Mouse (Mus musculus) G1E (cell line): Measurements from ENCODE around the gene Cnot8. TPM values are rescaled to one million over a fixed set of nuclear protein-coding genes. Genes with fewer than 3 reads are reported as not detected.

Experiments
- ATAC-seq: 2 replicates; pipeline ENCODE4 v1.8.0; 2016; ENCODE audit warnings: mild to moderate bottlenecking; ENCODE audit not compliant: insufficient number of reproducible peaks, poor library complexity, low FRiP score, severe bottlenecking; ENCODE audit errors: extremely low read depth
- DNase-seq: peaks from one replicate; pipeline ENCODE4 v3.0.0; 2012; ENCODE audit warnings: low spot score
- H3K27me3 ChIP-seq: 2 replicates; pipeline ENCODE4 v1.6.1; 2012; ENCODE audit warnings: mild to moderate bottlenecking, low read length, inconsistent platforms; ENCODE audit not compliant: insufficient read depth
- H3K36me3 ChIP-seq: replicated peaks from 2 replicates; pipeline ENCODE3; 2012; ENCODE audit warnings: mild to moderate bottlenecking, inconsistent platforms
- H3K4me1 ChIP-seq: 2 replicates; pipeline ENCODE4 v1.6.1; 2012; ENCODE audit warnings: low read depth, low read length, inconsistent platforms, mixed read lengths; ENCODE audit not compliant: insufficient read depth
- H3K4me3 ChIP-seq: 2 replicates; pipeline ENCODE4 v1.5.1; 2012; ENCODE audit warnings: low read depth, mild to moderate bottlenecking, inconsistent platforms, low read length, moderate library complexity, mixed read lengths
- H3K9me3 ChIP-seq: replicated peaks from 2 replicates; pipeline ENCODE4 v1.6.1; 2012; ENCODE audit warnings: inconsistent platforms
- CTCF ChIP-seq: IDR thresholded peaks from 2 replicates; pipeline ENCODE4 v1.5.1; 2012; ENCODE audit warnings: low read depth, low read length, inconsistent platforms, mixed read lengths
- GATA1 ChIP-seq: IDR thresholded peaks from 2 replicates; pipeline ENCODE4 v1.6.1; 2012; ENCODE audit warnings: borderline replicate concordance, low read length, inconsistent platforms, mixed read lengths
- GATA2 ChIP-seq: IDR thresholded peaks from 2 replicates; pipeline ENCODE4 v1.6.1; 2012; ENCODE audit warnings: low read depth, low read length, inconsistent platforms, borderline replicate concordance
- POLR2AphosphoS5 ChIP-seq: IDR thresholded peaks from 2 replicates; pipeline ENCODE4 v1.6.1; 2012; ENCODE audit warnings: low read depth, low read length, inconsistent platforms; ENCODE audit not compliant: insufficient replicate concordance
- TAL1 ChIP-seq: conservative IDR thresholded peaks from 2 replicates; pipeline ENCODE4 v1.6.1; 2012; ENCODE audit warnings: low read depth, low read length, inconsistent platforms, mixed read lengths
- polyA plus RNA-seq: library from polyadenylated mRNA; stranded (reverse); fragments of >175 nt; gene quantifications from 2 replicates; pipeline ENCODE4 v1.2.3, GENCODE M21; 2012
- total RNA-seq, 2 experiments: library from RNA; stranded (forward) in 1 of 2; stranded (reverse) in 1 of 2; fragments of 200-1000 nt in 1 of 2; fragments of >200 nt in 1 of 2; fragmentation: Nextera tagmentation in 1 of 2; gene quantifications; 2 replicates each; pipeline ENCODE4 v1.2.3; 2014 to 2017

Gene Cnot8
- total and polyA plus RNA-seq, 3 experiments: 5.5 to 111 (median 65.1) TPM

DNA sequence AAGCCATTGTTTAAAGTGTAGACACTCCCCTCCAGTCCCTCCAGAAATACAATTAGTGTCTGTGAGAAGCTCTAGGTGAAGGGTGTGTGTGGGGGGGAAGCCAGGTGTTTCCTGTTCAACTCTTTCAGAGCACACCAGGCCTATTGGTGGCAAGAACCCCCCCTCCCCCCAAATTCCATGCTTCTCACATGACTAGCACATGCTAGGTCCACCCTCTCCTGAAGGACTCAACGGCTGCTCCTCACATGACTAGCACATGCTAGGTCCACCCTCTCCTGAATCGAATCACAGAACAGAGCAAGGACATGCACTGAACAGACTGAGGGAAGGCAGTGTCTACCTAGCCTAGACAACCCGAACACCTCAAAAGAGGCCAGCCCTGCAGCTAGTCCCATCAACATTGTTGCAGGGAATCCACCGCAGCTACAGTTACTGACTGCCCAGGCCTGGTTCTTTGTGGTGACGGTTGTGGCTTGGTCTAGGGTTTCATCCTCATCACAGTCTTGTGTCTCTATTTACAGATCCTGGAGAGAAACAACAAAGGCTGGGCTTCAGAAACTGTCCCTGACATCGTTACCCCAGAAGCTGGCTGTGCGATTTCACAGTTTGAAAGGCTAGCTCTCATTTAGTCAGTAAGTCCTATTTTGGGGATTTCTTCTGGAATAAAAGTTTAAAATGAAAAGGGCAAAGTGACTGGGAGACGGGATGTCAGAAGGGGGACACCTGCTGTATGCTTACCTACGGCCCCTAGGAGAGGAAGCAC, 1.2 kb upstream of the Cnot8 start:
- peak overlapping the region; percentile 97 for H3K4me3 ChIP-seq
- no peak for TF ChIP-seq GATA1
- TF ChIP-seq TAL1: no peak
- no peak for TF ChIP-seq CTCF
- no peak for TF ChIP-seq GATA2
- TF ChIP-seq POLR2AphosphoS5: no peak
- DNase-seq: peak; percentile 14
- ATAC-seq: peak; percentile 52
- peaks cover 36% of the 10 kb centered on the region for H3K4me1 ChIP-seq
- H3K9me3 ChIP-seq: no peaks in the 10 kb centered on the region
- H3K36me3 ChIP-seq: peaks cover 11% of the 10 kb centered on the region
- H3K27me3 ChIP-seq: no peaks in the 10 kb centered on the region

DNA sequence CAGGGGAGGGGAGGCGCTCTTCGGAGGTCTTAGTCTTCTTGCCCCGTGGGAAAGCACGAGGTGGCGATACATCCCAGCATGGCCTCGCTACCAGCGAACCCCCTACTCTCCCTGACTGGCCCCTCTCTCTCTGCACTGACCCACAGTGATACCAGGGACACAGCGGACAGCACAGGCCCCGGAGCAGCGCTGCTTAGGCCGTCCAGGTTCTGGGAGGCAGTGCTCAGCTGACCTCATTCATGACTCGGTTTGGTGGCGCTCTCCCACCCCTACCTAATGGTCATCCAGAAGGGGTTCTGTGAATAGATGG, 654 bp upstream of the Cnot8 start:
- Histone ChIP-seq H3K36me3 (peaks cover 16% of the 10 kb centered on the region), H3K27me3 (no peaks in the 10 kb centered on the region), H3K4me3 (peak overlapping the region; percentile 97), H3K4me1 (peaks cover 41% of the 10 kb centered on the region), H3K9me3 (no peaks in the 10 kb centered on the region)
- no peak for TF ChIP-seq GATA2
- no peak for TF ChIP-seq CTCF
- no peak for TF ChIP-seq TAL1
- no peak for TF ChIP-seq POLR2AphosphoS5
- TF ChIP-seq GATA1: no peak
- ATAC-seq (no peak), DNase-seq (peak; percentile 36)

DNA sequence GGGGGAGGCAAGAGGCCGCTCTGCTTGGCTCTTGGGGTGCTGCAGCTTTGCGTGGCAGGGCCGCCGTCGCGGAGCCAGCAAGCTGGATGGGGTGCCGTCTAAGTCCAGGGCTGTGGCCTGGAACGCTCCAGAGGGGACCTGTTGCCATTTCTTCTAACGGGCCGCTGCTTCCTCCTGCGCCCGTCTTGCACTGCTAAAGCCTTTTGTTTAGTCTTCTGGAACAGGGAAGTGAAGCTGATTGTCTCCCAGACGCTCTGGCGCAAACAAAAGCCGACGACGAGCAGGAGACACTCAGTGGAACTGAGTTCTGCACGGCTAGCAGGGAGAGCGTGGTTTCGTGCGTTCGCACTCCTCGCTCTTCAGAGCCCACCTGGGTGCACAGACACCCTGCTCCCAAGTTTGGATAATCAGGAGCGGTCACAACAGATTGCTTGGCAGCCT, 418 bp downstream of the Cnot8 start:
- Histone ChIP-seq H3K9me3 (no peaks in the 10 kb centered on the region), H3K4me3 (peak overlapping the region; percentile 97), H3K4me1 (peaks cover 46% of the 10 kb centered on the region), H3K27me3 (no peaks in the 10 kb centered on the region), H3K36me3 (peaks cover 25% of the 10 kb centered on the region)
- TF ChIP-seq GATA2: no peak
- no peak for TF ChIP-seq GATA1
- TF ChIP-seq TAL1: no peak
- no peak for TF ChIP-seq POLR2AphosphoS5
- TF ChIP-seq CTCF: no peak
- no peak for ATAC-seq
- DNase-seq: peak; percentile 33

DNA sequence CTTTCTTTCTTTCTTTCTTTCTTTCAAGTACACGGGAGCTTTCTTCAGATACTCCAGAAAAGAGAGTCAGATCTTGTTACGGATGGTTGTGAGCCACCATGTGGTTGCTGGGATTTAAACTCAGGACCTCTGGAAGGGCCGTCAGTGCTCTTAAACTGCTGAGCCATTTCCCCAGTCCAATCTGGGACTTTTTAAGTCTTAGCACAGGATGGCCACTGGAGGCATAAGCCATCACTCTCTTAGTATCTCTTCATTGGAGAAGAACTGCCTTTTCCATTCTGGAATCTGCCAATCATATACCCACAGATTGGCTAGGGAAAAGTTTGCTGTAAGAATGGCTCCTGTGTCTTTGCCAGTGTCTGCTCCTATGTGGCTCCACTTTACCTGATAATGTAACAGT, 3.1 kb downstream of the Cnot8 start:
- DNase-seq (no peak), ATAC-seq (no peak)
- H3K36me3 ChIP-seq: peaks cover 51% of the 10 kb centered on the region
- peaks cover 41% of the 10 kb centered on the region for H3K4me1 ChIP-seq
- H3K4me3 ChIP-seq: no peak overlapping the region
- H3K9me3 ChIP-seq: no peaks in the 10 kb centered on the region
- no peaks in the 10 kb centered on the region for H3K27me3 ChIP-seq
- TF ChIP-seq GATA1 (no peak), GATA2 (no peak), TAL1 (no peak), POLR2AphosphoS5 (no peak), CTCF (no peak)

DNA sequence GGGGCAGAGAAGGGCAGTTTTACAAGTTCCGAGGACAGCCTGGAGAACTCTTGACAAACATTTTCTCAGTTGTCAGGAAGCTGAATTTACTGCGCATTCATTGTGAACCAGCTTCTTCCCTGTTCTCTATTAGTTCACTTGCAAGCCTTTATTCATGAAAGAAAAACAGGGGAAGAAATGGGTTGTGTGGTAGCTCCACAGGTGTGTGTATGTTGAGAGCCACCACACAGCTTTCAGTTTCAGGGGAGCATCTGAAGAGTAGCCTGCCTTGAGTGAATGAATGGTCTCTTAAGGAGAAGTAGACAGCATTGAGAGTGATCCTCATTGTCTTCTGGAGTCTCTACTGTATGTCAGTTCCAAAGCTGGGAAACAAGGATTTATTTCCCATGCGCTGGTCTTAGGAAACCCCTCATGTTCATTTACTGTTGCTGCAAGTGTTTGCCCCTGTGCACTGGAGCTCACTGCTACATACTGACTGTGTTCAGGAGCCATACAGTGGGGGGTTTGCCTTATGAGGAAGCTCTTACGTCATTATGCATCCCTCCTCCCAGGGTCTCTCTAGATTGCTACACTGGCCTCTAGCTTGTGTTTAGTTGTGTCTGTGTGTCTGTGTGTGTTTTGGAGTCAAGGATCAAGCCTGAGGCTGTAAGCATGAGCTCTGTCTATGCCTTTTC, 3.8 kb downstream of the Cnot8 start:
- H3K27me3 ChIP-seq: no peaks in the 10 kb centered on the region
- H3K9me3 ChIP-seq: no peaks in the 10 kb centered on the region
- DNase-seq: no peak
- peaks cover 59% of the 10 kb centered on the region for H3K36me3 ChIP-seq
- TF ChIP-seq POLR2AphosphoS5: no peak
- TF ChIP-seq CTCF: no peak
- no peak for TF ChIP-seq GATA1
- TF ChIP-seq GATA2: no peak
- no peak for TF ChIP-seq TAL1
- peaks cover 37% of the 10 kb centered on the region for H3K4me1 ChIP-seq
- no peak overlapping the region for H3K4me3 ChIP-seq
- ATAC-seq: no peak

DNA sequence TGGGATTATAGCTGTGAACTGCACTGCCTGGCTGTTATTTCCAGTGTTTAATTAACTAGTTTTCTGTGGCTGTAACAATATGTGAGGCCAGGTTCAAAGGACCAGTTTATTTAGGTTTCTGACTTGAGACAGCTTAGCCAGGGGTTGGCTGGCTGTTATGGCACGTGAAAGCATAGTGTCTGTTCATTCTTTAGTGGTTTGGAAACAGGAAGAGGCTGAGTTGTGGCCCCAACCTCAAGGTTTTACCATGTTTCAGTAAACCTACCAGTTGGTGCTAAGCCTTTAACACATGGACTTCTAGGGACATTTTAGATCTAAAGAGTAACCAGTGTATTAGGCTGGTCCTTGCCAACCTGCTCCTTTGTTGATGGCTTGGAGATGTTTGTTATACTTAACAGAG, 12.6 kb downstream of the Cnot8 start:
- H3K4me1 ChIP-seq: peaks cover 13% of the 10 kb centered on the region
- H3K27me3 ChIP-seq: no peaks in the 10 kb centered on the region
- no peak for DNase-seq
- H3K9me3 ChIP-seq: no peaks in the 10 kb centered on the region
- no peak for ATAC-seq
- peaks cover 92% of the 10 kb centered on the region for H3K36me3 ChIP-seq
- no peak overlapping the region for H3K4me3 ChIP-seq
- no peak for TF ChIP-seq CTCF
- no peak for TF ChIP-seq TAL1
- no peak for TF ChIP-seq GATA1
- no peak for TF ChIP-seq POLR2AphosphoS5
- no peak for TF ChIP-seq GATA2
